Mouse (Mus musculus): Measurements from ENCODE around the gene Creg1. TPM values are rescaled to one million over a fixed set of nuclear protein-coding genes. Genes with fewer than 3 reads are reported as not detected.

The Creg1 gene
- polyA plus RNA-seq, 1 experiment from 2014 or later, result 95.7 TPM

- H3K9me3 ChIP-seq (ENCODE audit: control insufficient read depth, low read length), result no peaks in the 10 kb centered on the region
- 0 out of 2 replicates have a peak overlapping the region, but pooled peaks have one; percentile 12 for H3K4me2 ChIP-seq (ENCODE audit: low read length)
- H3K4me3 ChIP-seq (ENCODE audit: control insufficient read depth in 1 of 2, insufficient read depth in 1 of 2, low read depth in 1 of 2, low read length in 2 of 2), result no peak overlapping the region
- no peak for ATAC-seq (ENCODE audit: insufficient number of reproducible peaks, insufficient read depth, low FRiP score, low read depth)
- H3K4me1 ChIP-seq (ENCODE audit: control insufficient read depth in 2 of 2, insufficient read depth in 2 of 2, low read length in 2 of 2), result peaks cover 10 to 12% of the 10 kb centered on the region in 2 experiments; a peak in 3 of 4 replicates
- WGBS, result 27% methylated on average over 8 of the region's 8 CpGs
- no peak overlapping the region for H3K9ac ChIP-seq (ENCODE audit: low read length)
- H3K36me3 ChIP-seq (ENCODE audit: control insufficient read depth, insufficient read depth, low read length), result no peaks in the 10 kb centered on the region
- peaks cover 6% of the 10 kb centered on the region; the same call in 1 of the 2 replicates for H3K27me3 ChIP-seq (ENCODE audit: control insufficient read depth, insufficient read depth, low read length)
- H3K27ac ChIP-seq (replicated peaks in 1 of 2; ENCODE audit: control insufficient read depth in 1 of 2, insufficient read depth in 1 of 2, low read depth in 2 of 2, low read length in 2 of 2), result no peak overlapping the region
Measured at GRCm38 (mm10) chr1:165818145-165818860, 54.8 kb downstream of the Creg1 start.

DNA sequence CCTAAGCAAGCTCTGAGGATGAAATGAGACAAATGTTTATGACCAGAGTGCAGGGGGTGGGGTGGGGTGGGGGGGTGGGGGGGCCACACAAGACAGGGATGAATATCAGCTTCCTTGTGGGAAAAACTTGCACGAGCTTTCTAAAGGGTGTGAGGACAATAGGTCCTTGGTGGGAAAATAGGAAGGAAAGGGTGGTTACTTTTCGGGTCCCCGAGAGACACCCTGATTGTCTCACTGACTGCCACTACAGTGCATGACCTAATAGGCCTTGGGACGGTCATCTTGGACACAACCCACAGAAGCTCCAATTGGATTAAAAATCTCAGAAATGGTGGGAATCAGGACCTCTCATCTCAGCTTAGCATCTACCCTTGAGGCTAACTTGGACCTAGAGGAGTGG is 55.6 kb downstream of the Creg1 start:
- ATAC-seq (ENCODE audit: insufficient number of reproducible peaks, insufficient read depth, low FRiP score, low read depth), result no peak
- H3K9ac ChIP-seq (ENCODE audit: low read length), result no peak overlapping the region
- H3K4me1 ChIP-seq (ENCODE audit: control insufficient read depth in 2 of 2, insufficient read depth in 2 of 2, low read length in 2 of 2), result peaks cover 10 to 12% of the 10 kb centered on the region in 2 experiments; a peak in 3 of 4 replicates
- peaks cover 6% of the 10 kb centered on the region; the same call in 1 of the 2 replicates for H3K27me3 ChIP-seq (ENCODE audit: control insufficient read depth, insufficient read depth, low read length)
- no peaks in the 10 kb centered on the region for H3K9me3 ChIP-seq (ENCODE audit: control insufficient read depth, low read length)
- H3K4me3 ChIP-seq (ENCODE audit: control insufficient read depth in 1 of 2, insufficient read depth in 1 of 2, low read depth in 1 of 2, low read length in 2 of 2), result no peak overlapping the region
- H3K4me2 ChIP-seq (ENCODE audit: low read length), result no peak overlapping the region
- H3K27ac ChIP-seq (replicated peaks in 1 of 2; ENCODE audit: control insufficient read depth in 1 of 2, insufficient read depth in 1 of 2, low read depth in 2 of 2, low read length in 2 of 2), result no peak overlapping the region
- WGBS, result 82% methylated on average over 4 of the region's 4 CpGs
- H3K36me3 ChIP-seq (ENCODE audit: control insufficient read depth, insufficient read depth, low read length), result no peaks in the 10 kb centered on the region

GRCm38 (mm10) chr1:165822031-165822430 is 58.5 kb downstream of the Creg1 start:
- no peak overlapping the region for H3K27ac ChIP-seq (replicated peaks in 1 of 2; ENCODE audit: control insufficient read depth in 1 of 2, insufficient read depth in 1 of 2, low read depth in 2 of 2, low read length in 2 of 2)
- H3K4me1 ChIP-seq (ENCODE audit: control insufficient read depth in 2 of 2, insufficient read depth in 2 of 2, low read length in 2 of 2), result peaks cover 7% of the 10 kb centered on the region in 2 experiments; a peak in 3 of 4 replicates
- no peak overlapping the region for H3K4me3 ChIP-seq (ENCODE audit: control insufficient read depth in 1 of 2, insufficient read depth in 1 of 2, low read depth in 1 of 2, low read length in 2 of 2)
- H3K27me3 ChIP-seq (ENCODE audit: control insufficient read depth, insufficient read depth, low read length), result no peaks in the 10 kb centered on the region
- no peaks in the 10 kb centered on the region for H3K9me3 ChIP-seq (ENCODE audit: control insufficient read depth, low read length)
- WGBS, result 85% methylated on average over 2 of the region's 2 CpGs
- no peak overlapping the region for H3K4me2 ChIP-seq (ENCODE audit: low read length)
- H3K9ac ChIP-seq (ENCODE audit: low read length), result no peak overlapping the region
- no peaks in the 10 kb centered on the region for H3K36me3 ChIP-seq (ENCODE audit: control insufficient read depth, insufficient read depth, low read length)
- no peak for ATAC-seq (ENCODE audit: insufficient number of reproducible peaks, insufficient read depth, low FRiP score, low read depth)

Other genes with a start within 250 kb of the Creg1 start
- gene Mpzl1, start 129.2 kb upstream of the Creg1 start, polyA plus RNA-seq (2014; fragmentation: Nextera tagmentation; extraction: Ambion mirVana), result 121 TPM in 2 replicates
- 81.2 and 86.3 TPM in 2 replicates for gene Rcsd1, start 54.0 kb upstream of the Creg1 start, polyA plus RNA-seq (2014; fragmentation: Nextera tagmentation; extraction: Ambion mirVana)
- gene Cd247, start 24.9 kb downstream of the Creg1 start, polyA plus RNA-seq (2014; fragmentation: Nextera tagmentation; extraction: Ambion mirVana), result 0.35 and 0.59 TPM in 2 replicates
- gene Pou2f1, start 238.9 kb downstream of the Creg1 start, polyA plus RNA-seq (2014; fragmentation: Nextera tagmentation; extraction: Ambion mirVana), result 10.6 and 12.1 TPM in 2 replicates